Mouse (Mus musculus) cerebellum, postnatal 25 days (tissue): ENCODE measurements around the gene Mto1.

ENCODE experiments used
- DNase-seq, 2 experiments: peaks; one replicate each; pipeline ENCODE4 v3.0.0; 2021; ENCODE audit warnings: mixed read lengths in 2 of 2

Mto1 gene

DNA sequence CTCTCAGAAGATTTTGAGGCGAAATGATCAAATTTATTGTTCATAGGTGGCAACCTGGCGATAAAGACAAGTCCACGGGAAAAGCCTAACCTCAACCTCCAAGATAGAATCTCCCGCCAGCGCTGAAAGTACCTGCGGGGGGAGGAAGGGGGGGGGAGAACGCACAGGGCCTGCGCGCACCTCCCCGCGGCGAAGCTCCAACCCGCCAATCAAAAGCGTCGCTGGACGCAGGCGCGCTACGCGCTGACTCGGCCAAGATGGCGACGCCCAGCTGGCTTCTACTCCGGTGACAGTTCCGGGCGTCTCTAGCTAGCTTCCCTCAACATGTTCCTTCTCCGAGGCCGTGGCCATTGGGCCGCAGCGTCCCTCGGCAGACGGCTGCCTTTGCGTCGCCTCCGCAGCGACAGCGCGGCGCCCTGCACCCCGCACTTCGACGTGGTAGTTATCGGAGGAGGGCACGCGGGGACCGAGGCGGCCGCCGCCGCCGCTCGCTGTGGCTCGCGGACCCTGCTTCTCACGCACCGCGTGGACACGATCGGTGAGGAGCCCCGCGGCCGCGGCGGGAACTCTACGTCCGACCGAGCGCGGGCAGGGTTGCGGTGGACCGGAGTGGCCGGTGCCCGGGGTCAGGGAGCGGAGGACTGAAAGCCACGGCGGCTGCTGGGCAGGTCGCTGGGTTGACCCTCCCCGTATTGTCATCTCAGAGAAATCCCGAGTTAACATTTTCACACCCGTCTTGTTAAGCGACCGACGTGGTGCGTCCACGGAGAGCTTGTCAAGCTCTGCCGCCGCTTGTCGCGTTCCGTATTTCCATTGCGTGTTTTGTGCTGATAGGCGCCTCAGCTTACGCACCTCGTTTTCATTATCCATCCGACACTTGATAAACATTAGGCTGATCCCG is at the start of gene Mto1, which contains the start of gene Gm17324:
Gene Mto1, plus strand, starts transcription at position 236 of the 901 bp plus-strand sequence.
Gene Gm17324, minus strand, starts transcription at position 814 of the 901 bp plus-strand sequence.
- peak; percentile 94 for DNase-seq

DNA sequence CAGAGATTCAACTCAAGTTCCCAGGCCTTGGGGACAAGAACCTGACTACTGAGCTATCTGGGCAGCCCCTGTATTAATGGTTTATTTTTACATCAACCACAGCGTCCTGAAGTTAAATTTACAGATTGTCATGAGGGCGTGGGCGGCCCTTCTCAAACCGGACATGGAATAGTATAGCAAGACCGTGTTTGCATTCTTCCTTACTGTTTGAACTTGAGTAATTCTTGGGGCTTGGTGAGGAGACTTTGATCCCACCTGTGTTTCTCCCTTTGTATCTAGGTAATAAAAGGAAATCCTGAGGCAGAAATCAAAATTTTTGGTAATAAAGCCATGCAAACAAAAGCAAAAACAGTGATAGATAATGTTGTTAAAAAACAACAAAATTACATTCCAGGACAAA is 47.4 kb upstream of the Mto1 start:
- no peak for DNase-seq

DNA sequence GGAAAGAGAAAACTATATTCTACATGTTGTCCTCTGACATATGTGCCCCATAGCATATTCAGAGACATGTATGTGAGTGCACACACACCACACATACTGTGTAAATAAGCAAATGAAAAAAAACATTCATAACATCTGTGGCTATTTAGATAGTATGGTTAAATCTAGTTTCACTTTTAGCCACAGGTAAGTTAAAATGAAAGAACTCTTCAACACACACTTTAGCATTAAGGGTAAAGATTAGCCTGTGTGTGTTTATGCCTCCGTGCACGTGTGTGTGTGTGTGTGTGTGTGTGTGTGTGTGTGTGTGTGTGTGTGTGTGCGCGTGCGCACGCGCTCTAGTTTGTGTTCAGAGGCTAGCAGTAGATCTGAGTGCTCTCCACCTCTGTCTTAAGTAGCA is 46.4 kb upstream of the Mto1 start:
- no peak for DNase-seq

DNA sequence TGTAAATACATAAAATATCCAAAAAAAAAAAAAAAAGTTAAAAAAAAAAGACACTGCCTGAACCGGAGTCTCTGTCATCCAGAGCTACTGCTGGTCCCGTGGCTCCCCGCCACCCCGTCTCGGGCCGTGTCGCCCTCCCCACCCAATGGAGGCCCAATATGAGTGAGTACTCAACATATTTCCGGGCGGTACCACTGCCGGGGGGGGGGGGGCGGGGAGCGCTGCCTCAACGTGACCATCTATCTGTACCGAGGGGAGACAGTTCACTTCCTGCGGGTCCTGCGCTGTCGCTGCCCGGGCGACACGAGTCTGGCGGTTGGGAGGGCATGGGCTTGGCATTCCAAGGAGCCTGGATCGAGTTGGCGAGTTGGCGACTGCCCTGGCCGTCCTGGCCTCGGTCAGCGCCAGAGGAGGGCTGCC is 20.6 kb upstream of the Mto1 start:
- DNase-seq: peak; percentile 11 to 23

DNA sequence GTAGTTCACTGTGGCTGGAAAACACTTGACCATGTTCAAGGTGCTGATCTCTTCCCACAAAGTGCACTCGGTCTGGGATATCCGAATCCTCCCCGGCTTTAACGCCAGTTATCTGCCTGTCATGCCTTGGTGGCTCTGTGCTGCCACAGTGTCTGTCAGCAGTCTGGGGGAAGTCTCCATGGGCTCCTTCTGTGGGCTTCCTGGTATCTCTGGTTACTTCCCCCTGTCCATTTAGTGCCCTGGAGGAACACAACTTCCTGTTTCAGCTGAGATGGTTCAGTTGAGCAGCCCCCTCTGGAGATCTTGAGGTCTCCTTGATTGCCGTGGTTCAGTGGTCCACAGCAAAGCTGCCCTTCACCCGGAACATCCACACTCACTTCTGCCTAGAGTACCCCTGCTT is 19.8 kb upstream of the Mto1 start:
- no peak for DNase-seq

DNA sequence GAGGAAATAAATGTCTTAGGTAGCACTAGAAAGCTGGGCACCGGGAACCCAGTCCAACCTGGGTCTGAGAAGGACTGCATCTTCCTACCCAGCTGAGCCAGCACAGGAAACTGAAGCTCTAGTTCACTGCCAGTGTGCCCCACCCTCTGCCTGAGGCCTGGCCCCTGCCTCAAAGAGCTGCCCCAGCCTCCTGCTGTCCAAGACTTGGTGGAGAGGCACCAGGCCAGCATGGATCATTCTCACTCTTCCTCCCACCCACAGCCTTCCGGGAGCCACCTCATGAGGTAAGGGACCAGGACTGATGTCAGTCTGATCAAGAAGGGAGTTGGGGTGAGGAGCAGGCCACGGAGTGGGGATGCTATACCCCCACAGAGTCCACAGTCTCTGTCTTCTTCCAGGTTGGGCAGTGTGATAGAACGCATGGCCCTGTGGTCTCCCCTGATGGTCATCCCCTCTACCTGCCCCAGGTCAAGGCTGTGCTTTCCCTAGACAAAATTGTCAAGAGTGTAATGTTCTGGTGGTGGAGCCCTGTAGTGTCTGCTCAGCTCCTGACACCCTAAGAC is 19.1 kb upstream of the Mto1 start:
- DNase-seq: no peak

DNA sequence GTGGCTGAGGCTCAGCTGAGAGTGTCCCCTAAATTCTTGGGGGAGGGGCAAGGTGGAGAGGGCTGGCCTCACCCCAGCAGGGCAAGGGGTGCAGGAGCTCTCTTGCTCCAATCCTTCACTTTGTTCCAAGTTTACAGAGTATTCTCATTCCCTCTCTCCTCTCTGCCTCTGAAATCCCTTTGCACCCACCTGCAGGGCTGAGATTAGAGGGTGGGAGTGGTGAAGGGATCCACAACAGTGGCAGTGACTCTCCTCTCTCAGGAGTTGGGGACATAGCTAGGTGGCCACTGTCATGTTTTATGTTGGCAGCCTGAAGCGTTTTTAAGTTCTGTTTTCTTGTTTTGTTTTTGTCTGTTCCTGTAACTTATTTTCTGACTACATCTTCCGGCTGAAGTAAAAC is 18.5 kb upstream of the Mto1 start:
- DNase-seq: no peak

DNA sequence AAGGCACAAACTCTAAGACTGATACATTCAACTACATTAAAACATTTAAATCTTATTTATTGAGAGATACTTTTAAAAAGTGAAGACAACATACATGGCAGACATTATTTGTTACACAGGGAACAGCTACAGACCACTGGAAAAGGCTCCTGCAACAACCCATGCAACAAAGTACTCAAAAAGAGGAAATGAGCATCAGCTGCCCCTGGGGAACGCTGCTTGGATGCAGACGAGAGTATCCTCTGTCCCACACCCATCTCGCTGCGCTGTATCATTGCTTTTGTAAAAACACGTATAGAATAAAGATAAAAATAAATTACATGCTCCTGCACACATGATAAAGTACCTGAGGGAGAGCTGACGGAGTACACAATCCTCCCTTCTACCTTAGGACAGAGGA is 17.5 kb upstream of the Mto1 start:
- DNase-seq: no peak

DNA sequence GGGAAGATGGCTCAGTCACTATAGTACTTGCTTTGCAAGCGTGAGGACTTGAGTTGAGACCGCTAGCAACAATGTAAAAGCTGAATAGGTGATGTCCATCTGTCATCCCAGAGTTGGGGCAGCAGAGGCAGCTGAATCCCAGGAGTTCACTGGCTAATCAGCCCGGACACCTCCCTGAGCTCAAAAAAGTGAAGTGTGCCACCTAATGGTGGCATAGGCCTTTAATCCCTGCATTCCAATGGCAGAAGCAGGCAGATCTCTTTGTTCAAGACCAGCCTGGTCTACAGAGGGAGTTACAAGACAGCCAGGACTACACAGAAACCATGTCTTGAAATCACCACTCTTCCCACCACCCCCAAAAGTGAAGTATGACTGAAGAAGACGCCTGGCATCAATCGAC is 15.5 kb upstream of the Mto1 start:
- no peak for DNase-seq

DNA sequence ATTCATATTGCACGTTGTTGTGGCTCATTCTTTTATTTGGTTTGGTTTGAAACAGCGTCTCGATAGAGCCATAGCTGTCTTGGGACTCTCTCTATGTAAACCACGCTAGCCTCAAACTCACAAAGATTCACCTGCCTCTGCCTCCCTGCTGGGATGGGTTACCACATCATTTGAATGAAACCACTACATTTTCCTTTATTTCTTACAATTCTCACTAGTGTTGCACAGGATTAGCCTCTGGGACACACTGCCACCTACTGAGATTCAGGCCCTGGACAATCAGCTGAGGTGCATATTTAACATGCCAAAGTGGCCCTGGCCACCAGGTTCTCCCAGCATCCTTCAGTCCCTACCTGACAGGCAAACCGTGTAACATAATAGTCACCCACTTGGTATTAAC is 8.6 kb upstream of the Mto1 start:
- no peak for DNase-seq

DNA sequence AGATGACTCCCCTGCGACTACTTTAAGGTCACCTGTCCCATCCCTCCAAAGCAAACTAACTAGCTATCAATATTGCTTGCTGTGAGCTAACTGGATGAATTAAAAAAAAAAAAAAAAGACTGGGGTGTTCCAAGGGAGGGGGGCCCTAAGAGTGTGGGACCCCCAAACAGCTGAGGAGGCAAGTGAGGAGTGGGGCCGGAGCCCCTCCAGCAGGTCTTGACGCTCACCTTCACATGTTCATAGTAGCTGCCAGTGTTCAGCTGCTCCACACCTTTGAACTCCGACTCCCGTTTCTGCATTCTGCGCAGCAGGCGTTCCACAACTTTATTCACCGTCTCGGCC is 5.8 kb upstream of the Mto1 start:
- no peak for DNase-seq

DNA sequence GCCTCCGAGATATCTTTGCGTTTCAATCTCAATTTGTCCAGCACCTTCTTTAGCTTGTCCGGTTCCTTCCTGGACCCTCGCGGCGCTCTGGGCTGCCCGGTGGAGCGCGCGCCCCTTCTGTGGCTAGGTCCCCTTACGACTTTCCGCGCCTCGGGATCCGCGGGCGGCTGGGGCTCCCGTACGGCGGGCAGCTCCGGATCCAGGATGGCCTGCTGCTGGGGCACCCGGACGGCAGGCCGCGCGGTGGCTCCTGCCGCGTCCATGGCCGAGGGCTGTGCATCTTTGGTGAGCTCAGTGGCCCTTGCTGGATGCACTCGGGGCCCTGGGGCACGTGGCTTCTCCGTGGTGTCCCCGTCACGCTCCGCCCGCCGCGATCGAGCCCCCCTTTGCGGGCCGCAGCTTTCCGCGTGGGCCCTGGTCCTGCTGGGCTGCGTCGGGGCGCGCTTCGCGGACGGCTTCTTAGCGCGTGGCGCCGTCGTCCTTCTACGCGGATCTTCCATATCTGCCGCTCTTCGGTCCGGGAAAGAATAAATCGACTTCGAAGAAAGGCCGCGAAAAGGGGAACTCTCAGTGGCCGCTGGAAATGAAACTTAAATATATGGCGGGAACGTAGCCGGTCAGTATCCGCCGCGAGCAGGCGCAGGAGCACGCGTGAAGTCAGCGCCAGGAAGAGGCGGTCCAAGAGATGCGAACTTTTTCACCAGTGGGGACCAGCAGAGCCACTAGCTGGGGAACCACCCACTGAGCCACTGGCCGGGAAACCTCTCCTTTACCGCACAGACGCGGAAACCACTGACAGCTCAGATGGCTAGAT is 5.2 kb upstream of the Mto1 start, which contains the start of gene Cgas:
Gene Cgas, minus strand, starts transcription at position 659 of the 814 bp plus-strand sequence.
- no peak for DNase-seq

DNA sequence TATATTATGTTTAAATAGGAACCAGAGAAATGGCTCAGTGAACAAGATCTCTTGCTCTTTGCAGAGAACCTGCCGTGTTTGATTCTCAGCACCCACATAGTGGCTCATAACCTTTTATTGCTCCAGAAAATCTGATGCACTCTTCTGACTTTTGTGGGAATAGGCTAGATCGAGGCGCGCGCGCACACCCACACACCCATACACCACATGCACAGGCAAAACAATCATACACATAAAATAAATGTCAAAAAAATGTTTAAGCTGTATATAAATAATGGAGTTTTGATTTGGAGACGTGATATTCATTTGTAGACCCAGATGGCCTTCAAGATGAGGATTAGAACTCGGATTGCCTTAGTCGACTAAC is 419 bp upstream of the Mto1 start:
- DNase-seq: peak in 1 of 2 experiments; percentile 11

DNA sequence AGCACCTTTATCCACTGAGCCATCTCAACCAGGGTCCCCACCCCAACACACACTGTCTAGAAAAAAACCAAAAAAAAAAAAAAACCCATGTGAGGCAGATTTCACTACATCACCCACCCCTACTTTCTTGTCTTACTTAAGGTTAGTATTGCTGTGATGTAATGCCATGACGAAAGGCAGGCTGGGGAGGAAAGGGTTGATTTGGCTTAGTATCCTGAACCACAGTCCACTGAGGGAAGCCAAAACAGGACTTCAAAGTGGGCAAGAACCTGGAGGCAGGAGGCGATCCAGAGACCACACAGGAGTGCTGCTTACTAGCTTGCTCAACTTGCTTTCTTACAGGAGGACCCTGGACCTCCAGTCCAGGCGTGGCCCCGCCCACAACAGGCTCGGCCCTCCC is 2.4 kb downstream of the Mto1 start:
- DNase-seq: no peak

DNA sequence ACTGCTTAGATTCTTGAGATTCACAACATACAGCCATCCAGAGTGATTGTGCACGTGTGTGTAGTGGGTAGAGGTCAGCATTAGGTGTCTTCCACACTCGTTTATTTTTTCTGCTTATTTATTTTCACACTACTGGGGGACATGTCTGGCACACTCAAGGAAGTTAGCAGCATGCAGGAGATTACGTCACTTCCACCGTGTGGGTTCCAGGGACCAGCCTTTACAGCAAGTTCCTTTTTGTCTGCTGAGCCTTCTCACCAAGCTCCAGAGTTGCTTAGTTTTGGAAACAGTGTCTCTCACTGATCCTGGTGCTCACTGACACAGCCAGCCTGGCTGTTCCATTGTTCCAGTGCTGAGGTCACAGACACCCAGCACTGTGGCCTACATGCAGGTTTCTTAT is 3.4 kb downstream of the Mto1 start:
- no peak for DNase-seq

DNA sequence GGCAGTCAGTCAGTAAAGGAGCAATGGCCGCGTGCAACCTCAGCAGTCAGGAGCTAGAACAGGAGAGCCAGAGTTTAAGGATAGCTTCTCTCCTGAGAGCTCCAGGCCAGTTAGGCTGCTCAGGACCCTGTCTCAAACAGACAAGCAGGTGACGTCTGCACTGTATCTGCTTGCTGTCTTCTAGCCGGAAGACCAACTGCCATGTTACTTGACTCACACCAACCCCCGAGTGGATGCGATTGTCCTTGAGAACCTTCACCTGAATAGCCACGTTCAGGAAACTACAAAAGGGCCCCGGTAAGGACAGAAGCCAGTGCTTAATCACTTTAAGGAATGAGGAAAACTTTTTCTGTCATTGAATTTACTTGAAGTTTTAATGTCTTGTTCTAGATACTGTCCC is 9.0 kb downstream of the Mto1 start:
- DNase-seq: no peak

DNA sequence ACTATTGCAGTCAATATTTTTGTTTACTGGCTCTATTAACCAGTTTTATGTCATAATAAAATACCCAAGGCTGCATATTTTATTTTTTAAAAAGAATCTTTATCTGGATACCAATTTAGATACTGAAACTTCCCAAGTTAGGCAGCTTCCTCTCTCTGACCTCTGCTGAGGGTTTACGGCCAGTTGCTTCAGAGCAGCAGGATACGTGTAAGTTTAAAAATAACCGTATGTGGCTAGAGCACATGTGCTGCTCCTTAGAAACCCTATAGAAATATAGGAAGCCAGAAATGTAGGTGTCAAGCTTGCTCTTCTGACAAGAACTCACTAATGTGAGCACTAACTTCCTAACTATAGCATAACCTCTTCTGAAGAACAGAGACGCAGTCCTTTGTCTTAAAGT is 15.3 kb downstream of the Mto1 start:
- DNase-seq: no peak

DNA sequence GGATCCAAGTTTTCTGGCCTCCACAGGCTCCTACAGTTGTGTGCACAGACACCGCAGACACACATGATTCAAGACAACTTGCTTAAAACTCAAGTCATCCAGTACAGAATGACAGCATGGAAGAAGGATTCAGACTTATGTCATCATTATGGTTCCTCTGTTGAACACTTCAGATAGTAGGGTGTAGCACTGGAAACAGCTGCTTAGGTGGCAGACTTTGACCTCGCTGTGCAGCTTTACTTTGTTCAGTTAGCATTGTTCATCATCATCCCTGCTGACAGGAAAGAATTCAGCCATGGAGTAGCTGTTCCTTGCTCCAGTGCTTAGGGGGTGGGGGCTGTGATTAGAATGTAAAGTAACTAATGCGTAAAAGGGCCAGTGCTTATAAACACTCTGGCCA is 17.7 kb downstream of the Mto1 start:
- DNase-seq: no peak

DNA sequence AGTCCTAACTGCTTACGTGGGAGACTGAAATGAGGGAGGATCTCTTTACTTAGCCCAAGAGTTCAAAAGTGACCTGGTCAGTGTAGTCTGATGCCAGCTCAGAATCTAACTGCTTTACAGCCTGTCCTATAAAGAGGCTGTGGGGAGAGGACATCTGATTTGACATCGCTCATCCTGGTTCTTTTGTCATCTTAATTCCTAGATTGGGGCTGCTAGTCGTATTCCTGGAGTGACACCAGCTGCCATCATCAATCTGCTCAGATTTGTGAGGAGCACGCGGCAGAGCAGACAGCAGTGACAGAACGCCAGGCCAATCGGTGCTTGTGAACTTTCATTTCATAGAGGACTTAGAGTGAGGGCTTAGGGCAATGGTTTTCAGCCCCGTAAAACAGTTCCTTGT is 25.6 kb downstream of the Mto1 start:
- DNase-seq: peak; percentile 13 to 34

DNA sequence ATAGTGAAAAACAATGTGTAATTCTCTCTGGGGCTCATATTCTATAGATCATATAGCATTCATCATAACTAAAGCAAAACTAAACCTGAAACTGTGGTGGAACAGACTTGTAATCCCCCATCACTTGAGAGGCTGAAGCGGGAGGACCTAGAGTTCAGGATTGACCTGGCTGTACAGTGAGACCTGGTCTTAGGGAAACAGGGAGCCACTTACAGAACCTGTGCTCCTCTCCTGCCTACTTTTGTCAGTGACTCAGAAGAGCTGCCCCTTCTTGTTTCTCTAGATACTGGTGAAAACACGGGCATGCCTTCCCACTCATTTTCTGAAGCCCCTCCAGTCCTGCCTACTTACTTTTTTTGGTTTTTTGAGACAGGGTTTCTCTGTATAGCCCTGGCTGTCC is 26.3 kb downstream of the Mto1 start:
- no peak for DNase-seq

DNA sequence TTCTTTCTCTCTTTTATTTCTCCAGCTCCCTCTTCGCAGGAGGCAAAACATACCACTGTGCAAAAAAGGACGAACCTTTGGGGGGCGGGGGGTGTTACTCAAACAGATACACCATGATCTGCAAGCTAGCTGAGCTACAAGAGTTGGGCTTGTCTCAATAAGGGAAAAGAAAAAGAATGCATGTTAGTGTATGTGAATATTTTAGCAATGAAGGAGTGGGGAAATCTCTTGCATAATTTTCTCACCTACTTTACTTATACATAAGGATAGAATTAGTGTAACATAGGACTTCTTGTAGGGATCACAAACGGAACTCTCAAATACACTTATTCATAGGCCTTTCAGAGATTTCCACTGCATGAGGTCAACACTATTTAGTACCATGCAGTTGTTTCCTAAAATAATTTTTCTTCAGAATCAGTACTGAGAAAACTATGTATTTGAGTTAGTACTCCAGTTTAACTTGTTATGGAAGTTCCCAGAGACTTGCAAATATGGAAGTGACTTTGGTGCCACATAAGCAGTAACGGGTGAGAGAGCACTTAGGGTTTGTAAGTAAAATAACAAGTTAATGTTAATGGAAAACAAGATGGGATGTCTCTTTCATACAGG is 26.9 kb downstream of the Mto1 start:
- DNase-seq: no peak

DNA sequence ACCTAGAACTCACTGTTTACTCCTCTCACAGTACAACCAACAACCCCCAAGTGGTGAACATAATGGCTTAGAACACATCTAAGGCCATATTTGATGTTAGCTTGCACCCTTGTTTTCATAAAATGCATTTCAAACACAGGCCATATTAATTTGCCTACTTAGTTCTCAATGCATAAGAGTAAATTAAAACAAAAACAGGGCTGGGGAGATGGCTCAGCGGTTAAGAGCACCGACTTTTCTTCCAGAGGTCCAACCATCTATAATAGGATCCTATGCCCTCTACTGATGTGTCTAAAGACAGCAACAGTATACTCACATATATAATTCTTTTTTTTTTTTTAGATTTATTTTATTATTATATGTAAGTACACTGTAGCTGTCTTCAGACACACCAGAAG is 27.4 kb downstream of the Mto1 start:
- DNase-seq: no peak

DNA sequence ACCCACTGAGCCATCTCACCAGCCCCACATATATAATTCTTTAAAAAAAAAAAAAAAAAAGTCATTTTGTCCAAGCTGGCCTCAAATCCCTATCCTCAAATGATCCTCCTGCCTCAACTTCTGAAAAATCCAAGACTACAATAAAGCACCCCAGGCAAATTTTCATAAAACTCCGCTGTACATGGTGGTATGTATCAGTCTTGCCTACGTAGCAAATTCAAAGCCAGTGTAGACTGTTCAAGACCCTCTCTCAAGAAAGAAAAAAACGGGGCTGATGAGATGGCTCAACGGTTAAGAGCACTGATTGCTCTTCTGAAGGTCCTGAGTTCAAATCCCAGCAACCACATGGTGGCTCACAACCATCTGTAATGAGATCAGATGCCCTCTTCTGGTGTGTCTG is 27.9 kb downstream of the Mto1 start:
- DNase-seq: no peak
